Mouse (Mus musculus) embryonic facial prominence, embryonic 15.5 days (tissue): Measurements from ENCODE around the gene Drd4. TPM values are rescaled to one million over a fixed set of nuclear protein-coding genes. Genes with fewer than 3 reads are reported as not detected.

Experiments used
- ATAC-seq: fragments of 200-750 bp; cut with Nextera tagmentation; 2 replicates; pipeline ENCODE4 v1.8.0; 2017; ENCODE audit warnings: low read depth, moderate TSS enrichment; ENCODE audit not compliant: insufficient number of reproducible peaks, low FRiP score, low TSS enrichment
- H3K27ac ChIP-seq: fragments of 300-500 bp; sonication (generic); replicated peaks from 2 replicates; pipeline ENCODE4 v1.5.1; 2015; ENCODE audit warnings: mild to moderate bottlenecking, inconsistent platforms
- H3K27me3 ChIP-seq: fragments of 300-500 bp; sonication (generic); 2 replicates; pipeline ENCODE4 v1.6.1; 2015; ENCODE audit warnings: inconsistent platforms
- H3K36me3 ChIP-seq: fragments of 300-500 bp; sonication (generic); 2 replicates; pipeline ENCODE4 v1.6.1; 2015; ENCODE audit warnings: mild to moderate bottlenecking, inconsistent platforms
- H3K4me1 ChIP-seq: fragments of 300-500 bp; sonication (generic); 2 replicates; pipeline ENCODE4 v1.6.1; 2015; ENCODE audit warnings: inconsistent platforms
- H3K4me2 ChIP-seq: fragments of 300-500 bp; sonication (generic); replicated peaks from 2 replicates; pipeline ENCODE4 v1.6.1; 2015; ENCODE audit warnings: mild to moderate bottlenecking, inconsistent platforms
- H3K4me3 ChIP-seq: fragments of 300-500 bp; sonication (generic); replicated peaks from 2 replicates; pipeline ENCODE4 v1.5.1; 2015; ENCODE audit warnings: mild to moderate bottlenecking, inconsistent platforms
- H3K9ac ChIP-seq: fragments of 300-500 bp; sonication (generic); 2 replicates; pipeline ENCODE4 v1.6.1; 2015; ENCODE audit warnings: inconsistent platforms
- H3K9me3 ChIP-seq: fragments of 300-500 bp; sonication (generic); replicated peaks from 2 replicates; pipeline ENCODE4 v1.6.1; 2016; ENCODE audit warnings: inconsistent platforms
- WGBS: fragments of 180-500 bp; shearing (Covaris S2); methylation state at CpG from one replicate; pipeline ENCODE4 v1.1.7; 2015; 5-methylcytosine and 5-hydroxymethylcytosine counted together
- polyA plus RNA-seq: library from polyadenylated mRNA; unstranded; fragments of >200 nt; fragmentation: Nextera tagmentation; extraction: Ambion mirVana; gene quantifications from 2 replicates; pipeline ENCODE4 v1.2.1, GENCODE M21; 2015

Drd4 gene
- polyA plus RNA-seq, 1 experiment from 2014 or later: 1.1 TPM

DNA sequence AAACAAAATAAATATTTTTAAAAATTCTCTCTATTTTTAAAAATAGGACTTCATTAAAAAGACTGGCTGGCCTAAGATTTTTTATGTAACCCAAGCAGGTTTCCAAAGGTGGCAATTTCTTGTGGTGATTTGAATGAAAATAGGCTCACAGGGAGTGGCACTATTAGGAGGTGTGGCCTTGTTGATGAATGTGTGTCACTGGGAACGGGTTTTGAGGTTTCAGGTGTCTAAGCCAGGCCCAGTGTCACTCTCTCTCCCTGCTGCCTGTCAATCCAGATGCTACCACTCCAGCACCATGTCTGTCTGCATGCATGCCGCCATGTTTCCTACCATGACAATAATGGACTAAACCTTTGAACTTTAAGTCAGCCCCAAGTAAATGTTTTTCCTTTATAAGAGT lies 27.6 kb downstream of the Drd4 start:
- H3K4me3 ChIP-seq: no peak overlapping the region
- H3K27ac ChIP-seq: no peak overlapping the region
- H3K9me3 ChIP-seq: no peaks in the 10 kb centered on the region
- H3K4me2 ChIP-seq: no peak overlapping the region
- H3K4me1 ChIP-seq: no peaks in the 10 kb centered on the region
- no peaks in the 10 kb centered on the region for H3K27me3 ChIP-seq
- WGBS: 69% methylated on average over 2 of the region's 2 CpGs
- H3K9ac ChIP-seq: no peak overlapping the region
- no peak for ATAC-seq
- peaks cover 93% of the 10 kb centered on the region for H3K36me3 ChIP-seq

DNA sequence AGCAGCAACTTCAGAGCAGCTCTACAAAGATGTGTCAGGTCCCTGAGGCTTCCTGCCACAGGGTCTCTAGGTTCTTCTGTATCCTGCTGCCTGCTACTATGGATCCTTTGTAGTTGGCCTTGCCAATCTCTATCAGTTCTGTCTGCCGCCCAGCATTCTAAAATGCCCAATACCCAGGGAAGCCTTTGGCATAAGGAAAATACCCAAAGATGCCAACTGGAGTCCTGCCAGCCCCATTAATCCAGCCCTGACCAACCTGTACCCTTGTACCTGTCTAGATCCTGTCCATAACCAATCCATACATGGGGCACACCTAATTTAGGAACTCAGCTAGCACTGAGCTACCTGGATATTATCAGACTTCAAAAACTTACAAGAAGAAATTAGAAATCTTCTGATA lies 32.9 kb downstream of the Drd4 start:
- Histone ChIP-seq H3K9ac (no peak overlapping the region), H3K36me3 (peaks cover 45% of the 10 kb centered on the region), H3K27me3 (no peaks in the 10 kb centered on the region), H3K4me1 (peaks cover 29% of the 10 kb centered on the region), H3K27ac (no peak overlapping the region), H3K4me3 (no peak overlapping the region), H3K9me3 (no peaks in the 10 kb centered on the region), H3K4me2 (no peak overlapping the region)
- WGBS: 96% methylated on average over 1 of the region's 1 CpGs
- no peak for ATAC-seq

DNA sequence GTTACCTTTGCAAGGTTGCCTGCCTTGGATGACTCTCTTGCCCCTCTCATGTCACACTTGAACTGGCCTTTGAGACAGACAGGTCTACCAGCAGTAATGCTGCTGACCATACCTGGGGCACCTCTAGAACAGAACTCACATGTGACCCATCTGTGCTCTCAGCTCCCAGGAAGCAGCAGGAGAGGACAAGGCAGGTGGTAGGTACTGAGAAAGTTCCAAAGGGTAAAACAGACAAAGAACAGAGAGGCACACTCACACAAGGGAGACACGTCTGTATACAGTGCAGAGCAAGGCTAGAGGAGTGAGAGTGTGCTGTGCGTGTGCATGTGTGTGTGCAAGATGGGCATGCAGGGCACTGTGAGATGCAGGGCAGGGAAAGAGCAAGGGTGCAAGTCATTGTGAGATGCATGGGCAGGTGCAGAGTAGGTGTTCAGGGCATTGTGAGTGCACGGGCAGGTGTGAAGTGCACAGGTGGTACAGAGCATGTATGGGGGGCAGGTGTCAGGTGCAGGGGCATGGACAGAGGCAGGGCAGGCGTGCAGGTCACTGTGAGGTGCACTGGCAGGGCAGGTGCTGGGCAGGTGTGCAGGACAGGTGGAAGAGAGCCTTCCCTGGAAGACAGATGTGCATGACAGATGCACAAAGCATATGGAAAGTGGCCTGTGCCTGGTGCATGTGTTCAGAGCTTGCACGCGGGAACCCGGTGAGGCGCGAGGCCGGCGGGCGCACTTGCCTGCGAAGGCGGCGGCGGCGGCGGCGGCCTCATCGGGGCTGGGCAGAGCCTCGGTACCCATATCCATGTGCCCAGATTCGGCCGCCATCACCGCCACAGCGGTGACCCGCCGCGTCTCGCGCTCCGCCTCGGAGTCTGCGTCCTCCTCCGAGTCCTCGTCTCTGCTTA lies 35.0 kb downstream of the Drd4 start:
- ATAC-seq: peak; percentile 6; the same call in 1 of the 2 replicates

DNA sequence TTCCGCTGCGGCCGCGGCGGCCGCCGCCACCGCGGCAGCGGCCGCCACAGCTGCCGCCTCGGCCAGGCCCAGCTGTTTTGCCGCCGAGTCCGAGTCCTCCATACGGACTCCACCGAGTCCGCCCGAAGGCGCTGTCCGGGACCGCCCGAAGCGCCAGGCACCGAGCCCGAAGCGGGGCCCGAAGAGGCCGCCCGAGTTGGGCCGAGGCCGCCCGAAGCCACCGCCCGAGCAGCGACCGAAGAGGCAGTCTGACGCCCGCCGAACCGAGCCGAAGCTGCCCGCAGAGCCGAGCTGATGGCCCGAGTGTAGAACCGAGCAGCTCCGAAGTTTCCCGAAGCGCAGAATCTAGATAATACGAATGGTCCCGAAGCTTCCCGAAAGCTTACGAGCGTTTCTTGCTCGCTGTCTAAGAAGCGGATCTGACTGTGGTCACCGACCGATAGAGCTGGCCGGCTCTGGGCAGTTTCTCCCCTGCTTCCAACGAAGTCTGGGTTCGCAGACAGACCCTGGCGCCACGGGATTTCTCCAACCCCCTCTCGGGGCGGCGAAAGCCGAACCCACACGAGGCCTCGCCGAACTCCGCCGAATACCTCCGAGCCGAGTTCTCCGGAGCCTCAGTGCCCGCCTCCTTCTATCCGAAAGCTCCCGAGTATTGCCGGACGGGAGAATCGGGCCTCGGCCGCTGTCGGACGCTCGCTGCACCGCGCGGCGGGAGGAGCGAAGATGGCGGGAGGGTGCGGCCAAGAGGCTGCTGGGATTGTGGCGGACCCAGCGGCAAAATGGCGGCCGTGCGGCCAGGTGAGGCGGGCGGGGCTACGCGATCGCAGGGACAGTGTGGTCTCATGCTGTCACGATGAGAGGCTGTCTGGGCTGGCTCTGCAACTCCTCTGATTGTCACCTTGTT lies 35.9 kb downstream of the Drd4 start, which contains the start of the genes Deaf1 and Tmem80:
Gene Deaf1 (minus strand): TSS at position 222 of the 904 bp plus-strand sequence.
Gene Tmem80 (plus strand): TSS at position 271 of the 904 bp plus-strand sequence.
- Histone ChIP-seq H3K4me3 (peak within 1 kb of the TSS; percentile 65), H3K27ac (peak within 1 kb of the TSS; percentile 99), H3K36me3 (peaks cover 16% of the 10 kb centered on the region), H3K9ac (peak within 1 kb of the TSS; percentile 87), H3K27me3 (no peaks in the 10 kb centered on the region), H3K4me1 (peaks cover 29% of the 10 kb centered on the region), H3K9me3 (no peaks in the 10 kb centered on the region), H3K4me2 (peak within 1 kb of the TSS; percentile 87)
- WGBS: under 1% methylated on average over 104 of the region's 105 CpGs
- peak; percentile 97 for ATAC-seq

More for the DNA sequence above, 35.0 kb downstream of the Drd4 start:
- Histone ChIP-seq H3K27me3 (no peaks in the 10 kb centered on the region), H3K4me2 (peak overlapping the region; percentile 87), H3K9ac (peak overlapping the region; percentile 87), H3K36me3 (peaks cover 25% of the 10 kb centered on the region), H3K4me1 (peaks cover 29% of the 10 kb centered on the region), H3K9me3 (no peaks in the 10 kb centered on the region), H3K27ac (peak overlapping the region; percentile 99), H3K4me3 (peak overlapping the region; percentile 65)
- WGBS: 4% methylated on average over 34 of the region's 35 CpGs

DNA sequence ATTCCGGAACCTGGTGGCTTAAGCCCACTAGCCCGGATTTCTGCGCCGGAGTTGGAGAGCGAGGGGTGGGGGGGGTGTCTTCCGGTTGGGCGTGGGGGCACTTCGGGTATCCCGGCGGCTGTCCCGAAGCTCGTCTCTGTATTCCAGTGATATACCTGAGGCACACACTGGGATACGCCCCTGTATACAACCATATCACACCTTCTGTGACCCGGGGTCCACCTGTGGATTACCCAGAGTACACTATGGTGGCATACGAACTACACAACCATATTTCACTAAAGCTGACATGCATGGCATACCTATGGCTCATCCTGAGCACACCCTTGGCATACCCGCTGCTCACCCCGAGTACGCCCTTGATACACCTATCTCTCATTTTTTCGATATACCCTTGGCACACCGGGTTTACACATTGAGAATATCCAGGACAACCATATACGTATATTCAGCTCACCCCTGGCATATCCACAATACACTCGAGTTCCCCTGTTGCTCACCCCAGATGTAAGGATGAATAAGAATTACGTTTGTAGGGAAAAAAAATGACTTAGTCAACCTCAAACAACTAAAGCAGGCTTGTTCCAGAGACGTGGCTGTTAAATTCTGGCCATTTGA lies 36.7 kb downstream of the Drd4 start:
- 12% methylated on average over 24 of the region's 24 CpGs for WGBS
- Histone ChIP-seq H3K4me2 (peak overlapping the region; percentile 87), H3K9me3 (no peaks in the 10 kb centered on the region), H3K4me1 (peaks cover 29% of the 10 kb centered on the region), H3K27ac (peak overlapping the region; percentile 99), H3K27me3 (no peaks in the 10 kb centered on the region), H3K36me3 (peaks cover 16% of the 10 kb centered on the region), H3K9ac (peak overlapping the region; percentile 87), H3K4me3 (peak overlapping the region; percentile 65)
- ATAC-seq: 0 out of 2 replicates have a peak, but pooled peaks have one; percentile 0

DNA sequence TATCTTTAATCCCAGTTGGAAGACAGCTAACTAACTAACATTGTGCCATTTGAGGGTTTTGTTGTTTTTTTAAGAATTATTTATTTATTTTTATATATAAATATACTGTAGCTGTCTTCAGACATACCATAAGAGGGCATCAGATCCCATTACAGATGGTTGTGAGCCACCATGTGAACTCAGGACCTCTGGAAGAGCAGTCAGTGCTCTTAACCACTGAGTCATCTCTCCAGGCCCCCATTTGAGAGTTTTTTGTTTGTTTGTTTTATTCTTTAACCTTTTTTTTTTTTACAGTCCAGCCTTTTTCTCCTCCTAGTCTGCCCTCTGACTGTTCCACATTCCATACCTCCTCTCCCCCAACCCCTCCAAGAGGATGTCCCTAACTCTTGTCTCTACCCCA lies 38.9 kb downstream of the Drd4 start:
- no peak overlapping the region for H3K27ac ChIP-seq
- ATAC-seq: no peak
- no peak overlapping the region for H3K9ac ChIP-seq
- no peak overlapping the region for H3K4me2 ChIP-seq
- H3K4me3 ChIP-seq: no peak overlapping the region
- H3K9me3 ChIP-seq: no peaks in the 10 kb centered on the region
- peaks cover 11% of the 10 kb centered on the region for H3K36me3 ChIP-seq
- peaks cover 23% of the 10 kb centered on the region for H3K4me1 ChIP-seq
- no peaks in the 10 kb centered on the region for H3K27me3 ChIP-seq

DNA sequence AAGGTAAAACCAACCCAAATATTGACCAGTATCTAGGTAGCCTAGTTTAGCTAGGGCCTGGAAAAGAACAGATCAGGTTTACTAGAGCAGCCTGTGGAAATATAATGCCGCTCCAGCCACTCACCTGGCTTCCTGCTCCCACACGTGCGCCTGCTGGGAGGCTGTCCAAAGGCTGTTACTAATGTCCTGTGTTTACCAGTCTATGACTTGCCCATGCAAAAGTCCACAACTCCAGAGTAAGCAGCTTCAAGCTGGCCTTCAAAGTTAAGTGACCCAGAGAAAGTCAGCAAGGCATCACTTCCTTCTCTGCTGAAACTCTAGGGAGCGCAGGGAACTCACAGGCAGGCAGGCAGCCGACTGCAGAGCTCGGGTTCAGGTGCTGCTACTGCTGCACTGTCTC lies 40.2 kb downstream of the Drd4 start:
- Histone ChIP-seq H3K4me3 (no peak overlapping the region), H3K4me1 (peaks cover 10% of the 10 kb centered on the region), H3K9me3 (no peaks in the 10 kb centered on the region), H3K9ac (no peak overlapping the region), H3K27me3 (no peaks in the 10 kb centered on the region), H3K36me3 (peaks cover 13% of the 10 kb centered on the region), H3K4me2 (no peak overlapping the region), H3K27ac (no peak overlapping the region)
- 79% methylated on average over 6 of the region's 6 CpGs for WGBS
- no peak for ATAC-seq

DNA sequence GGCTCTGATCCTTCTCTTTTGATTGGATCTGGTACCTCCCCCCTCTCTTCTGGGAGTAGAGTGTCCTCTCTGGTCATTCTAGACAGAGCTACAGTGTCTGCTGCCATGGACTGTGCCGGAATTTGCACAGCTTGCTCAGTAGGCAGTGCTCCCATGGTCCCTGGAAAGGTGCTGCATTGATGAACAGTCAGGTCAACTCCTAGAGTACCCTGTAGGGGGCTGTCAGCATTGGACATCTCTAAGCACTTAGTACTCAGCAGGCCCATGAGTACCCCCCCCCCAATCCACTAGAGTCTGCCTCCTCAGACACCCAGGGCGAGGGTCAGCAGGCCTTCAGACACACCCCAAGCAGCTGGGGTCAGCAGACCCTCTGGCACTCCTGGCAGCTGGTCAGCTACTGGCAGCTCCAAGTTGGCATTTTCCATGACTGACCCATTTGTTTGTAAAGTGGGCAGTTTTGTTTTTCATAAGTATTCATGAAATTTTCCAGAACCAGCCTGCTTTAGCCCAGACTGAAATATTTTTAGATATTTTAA lies 43.3 kb downstream of the Drd4 start:
- Histone ChIP-seq H3K36me3 (peaks cover 13% of the 10 kb centered on the region), H3K4me1 (peaks cover 15% of the 10 kb centered on the region), H3K4me3 (no peak overlapping the region), H3K27me3 (no peaks in the 10 kb centered on the region), H3K9me3 (no peaks in the 10 kb centered on the region), H3K4me2 (no peak overlapping the region), H3K27ac (no peak overlapping the region), H3K9ac (no peak overlapping the region)
- no peak for ATAC-seq
- 72% methylated on average over 2 of the region's 2 CpGs for WGBS

DNA sequence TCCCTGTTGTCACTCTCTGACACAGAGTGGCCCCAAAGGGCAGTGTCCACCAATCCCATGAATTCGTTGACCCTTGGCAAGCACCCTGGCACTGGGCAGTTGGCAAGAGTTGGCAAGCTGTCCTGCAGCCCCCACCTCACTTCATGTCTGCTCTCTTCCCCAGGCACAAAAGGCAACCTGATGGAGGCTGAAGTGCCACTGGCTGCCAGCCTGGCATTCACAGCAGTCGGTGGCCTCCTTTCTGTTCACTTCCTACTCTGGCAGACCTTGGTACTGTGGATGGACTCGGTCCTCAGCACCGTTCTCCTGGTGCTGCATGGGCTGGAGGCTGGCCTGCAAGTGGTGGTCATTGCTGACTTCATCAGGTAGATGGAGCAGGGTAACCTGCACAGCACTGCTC lies 43.9 kb downstream of the Drd4 start:
- H3K4me2 ChIP-seq: no peak overlapping the region
- H3K27me3 ChIP-seq: no peaks in the 10 kb centered on the region
- H3K4me1 ChIP-seq: peaks cover 18% of the 10 kb centered on the region
- WGBS: 86% methylated on average over 4 of the region's 4 CpGs
- no peak overlapping the region for H3K27ac ChIP-seq
- no peak for ATAC-seq
- H3K4me3 ChIP-seq: no peak overlapping the region
- H3K36me3 ChIP-seq: peaks cover 13% of the 10 kb centered on the region
- no peak overlapping the region for H3K9ac ChIP-seq
- H3K9me3 ChIP-seq: no peaks in the 10 kb centered on the region

DNA sequence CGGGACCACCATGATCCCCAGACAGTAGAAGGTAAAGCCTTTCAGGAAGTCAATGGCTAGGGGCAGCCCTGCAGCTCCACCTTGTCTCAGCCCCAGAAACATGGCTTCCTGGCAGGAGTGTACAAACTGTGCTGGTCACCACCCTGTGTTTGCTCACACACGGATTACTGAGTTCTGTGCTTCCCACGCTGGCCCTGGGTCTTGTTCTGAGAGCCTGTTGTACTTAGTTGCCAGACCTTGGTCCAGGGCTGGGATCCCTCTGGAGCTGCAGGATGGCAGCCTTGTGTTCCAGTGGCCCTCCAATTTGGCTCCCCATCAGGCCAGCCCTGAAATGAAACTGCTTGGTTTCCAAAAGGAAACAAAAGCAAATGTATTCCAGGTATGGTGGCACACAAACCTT lies 44.5 kb downstream of the Drd4 start:
- no peak for ATAC-seq
- H3K4me3 ChIP-seq: no peak overlapping the region
- peaks cover 18% of the 10 kb centered on the region for H3K4me1 ChIP-seq
- no peaks in the 10 kb centered on the region for H3K27me3 ChIP-seq
- WGBS: 83% methylated on average over 3 of the region's 3 CpGs
- H3K36me3 ChIP-seq: peaks cover 13% of the 10 kb centered on the region
- H3K27ac ChIP-seq: no peak overlapping the region
- H3K4me2 ChIP-seq: no peak overlapping the region
- H3K9ac ChIP-seq: no peak overlapping the region
- H3K9me3 ChIP-seq: no peaks in the 10 kb centered on the region
